Mouse (Mus musculus) G1E (cell line): ENCODE measurements around the gene H2-DMb2.

Source experiments
- CTCF ChIP-seq: IDR thresholded peaks from 2 replicates; pipeline ENCODE4 v1.5.1; 2012; ENCODE audit warnings: low read depth, low read length, inconsistent platforms, mixed read lengths
- GATA1 ChIP-seq: IDR thresholded peaks from 2 replicates; pipeline ENCODE4 v1.6.1; 2012; ENCODE audit warnings: borderline replicate concordance, low read length, inconsistent platforms, mixed read lengths
- POLR2AphosphoS5 ChIP-seq: IDR thresholded peaks from 2 replicates; pipeline ENCODE4 v1.6.1; 2012; ENCODE audit warnings: low read depth, low read length, inconsistent platforms; ENCODE audit not compliant: insufficient replicate concordance
- TAL1 ChIP-seq: conservative IDR thresholded peaks from 2 replicates; pipeline ENCODE4 v1.6.1; 2012; ENCODE audit warnings: low read depth, low read length, inconsistent platforms, mixed read lengths

- TF ChIP-seq CTCF, result no peak
- TF ChIP-seq GATA1, result no peak
- no peak for TF ChIP-seq POLR2AphosphoS5
- TF ChIP-seq TAL1, result no peak
These were observed 3.7 kb upstream of the H2-DMb2 start for GRCm38 (mm10) chr17:34139416-34139815.
